Mouse (Mus musculus): Measurements from ENCODE around the gene Pecr.
"Not testable (repeated sequence)": the region's sequence is repeated elsewhere in the genome, so short reads cannot be mapped to it uniquely, and the experiment has no call there.

Gene Pecr

GRCm38 (mm10) chr1:72287893-72288292, 3.8 kb upstream of the Pecr start:
- DNase-seq (ENCODE audit: low spot score), result no peak

- no peak for DNase-seq (ENCODE audit: low spot score)
These were observed 2.8 kb upstream of the Pecr start for GRCm38 (mm10) chr1:72286904-72287303.

GRCm38 (mm10) chr1:72284539-72284938, 425 bp upstream of the Pecr start:
- no peak for DNase-seq (ENCODE audit: low spot score)

- DNase-seq (ENCODE audit: low spot score), result no peak
These were observed 1.5 kb downstream of the Pecr start for GRCm38 (mm10) chr1:72282604-72283003.

- no peak for DNase-seq (ENCODE audit: low spot score)
These were observed 6.0 kb downstream of the Pecr start for GRCm38 (mm10) chr1:72278085-72278484.

- no peak for DNase-seq (ENCODE audit: low spot score)
These were observed 21.0 kb downstream of the Pecr start for GRCm38 (mm10) chr1:72263099-72263498.

GRCm38 (mm10) chr1:72256381-72257256, 27.5 kb downstream of the Pecr start:
- DNase-seq (ENCODE audit: low spot score), result no peak

- DNase-seq (ENCODE audit: low spot score), result no peak
These were observed 28.3 kb downstream of the Pecr start for GRCm38 (mm10) chr1:72255854-72256175.

- DNase-seq (ENCODE audit: low spot score), result peak; percentile 59
These were observed 28.9 kb downstream of the Pecr start for GRCm38 (mm10) chr1:72255062-72255853.

- peak; percentile 80 for DNase-seq (ENCODE audit: low spot score)
These were observed 29.5 kb downstream of the Pecr start for GRCm38 (mm10) chr1:72254545-72255061.

- no peak for DNase-seq (ENCODE audit: low spot score)
These were observed 30.1 kb downstream of the Pecr start for GRCm38 (mm10) chr1:72253881-72254491.

GRCm38 (mm10) chr1:72251806-72252205, 32.3 kb downstream of the Pecr start:
- no peak for DNase-seq (ENCODE audit: low spot score)

GRCm38 (mm10) chr1:72248226-72248737, 35.8 kb downstream of the Pecr start:
- DNase-seq (ENCODE audit: low spot score), result not testable (repeated sequence)

GRCm38 (mm10) chr1:72244317-72245036, 39.6 kb downstream of the Pecr start:
- DNase-seq (ENCODE audit: low spot score), result no peak

GRCm38 (mm10) chr1:72243656-72244316, 40.3 kb downstream of the Pecr start:
- DNase-seq (ENCODE audit: low spot score), result peak; percentile 95

GRCm38 (mm10) chr1:72242581-72243143, 41.5 kb downstream of the Pecr start:
- no peak for DNase-seq (ENCODE audit: low spot score)

- not testable (repeated sequence) for DNase-seq (ENCODE audit: low spot score)
These were observed 45.0 kb downstream of the Pecr start for GRCm38 (mm10) chr1:72239113-72239512.

GRCm38 (mm10) chr1:72238016-72238580, 46.0 kb downstream of the Pecr start:
- no peak for DNase-seq (ENCODE audit: low spot score)

- peak; percentile 61 for DNase-seq (ENCODE audit: low spot score)
These were observed 46.9 kb downstream of the Pecr start for GRCm38 (mm10) chr1:72237007-72237775.

Data from left cerebral cortex, adult 11 months (tissue).